Mouse (Mus musculus) small intestine, adult 2 months (tissue): ENCODE measurements around the gene Stk35.

Experiments used
- CTCF ChIP-seq: fragments of 200-500 bp; IDR thresholded peaks from 2 replicates; pipeline ENCODE4 v1.5.1; 2012; ENCODE audit warnings: low read depth, mild to moderate bottlenecking, control low read depth, inconsistent platforms, low read length, moderate library complexity, mixed read lengths; ENCODE audit not compliant: insufficient replicate concordance, insufficient read length; ENCODE audit errors: extremely low read depth
- POLR2A ChIP-seq: fragments of 200-500 bp; IDR thresholded peaks from 2 replicates; pipeline ENCODE4 v1.6.1; 2012; ENCODE audit warnings: low read depth, mild to moderate bottlenecking, control low read depth, inconsistent platforms, low read length, moderate library complexity

DNA sequence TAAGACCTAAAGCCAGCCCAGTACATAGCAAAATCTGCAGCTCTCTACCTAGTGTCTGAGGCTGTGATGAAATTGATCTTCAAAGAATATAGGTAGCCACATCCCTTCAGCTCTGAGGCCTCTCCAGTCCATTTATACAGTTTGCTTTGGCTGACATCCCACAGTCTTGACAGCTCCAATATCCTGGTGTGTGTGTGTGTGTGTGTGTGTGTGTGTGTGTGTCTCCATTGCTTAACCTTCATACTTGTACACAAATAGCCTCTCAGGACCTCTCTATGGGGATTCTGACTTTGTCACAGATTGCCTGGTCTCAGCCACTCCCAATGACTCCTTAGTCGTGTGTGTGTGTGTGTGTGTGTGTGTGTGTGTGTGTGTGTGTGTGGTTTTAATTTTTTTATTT is 33.9 kb downstream of the Stk35 start:
- TF ChIP-seq CTCF (no peak), POLR2A (no peak)
